Mouse (Mus musculus): ENCODE data around the gene Pkp4. TPM values are rescaled to one million over a fixed set of nuclear protein-coding genes. Genes with fewer than 3 reads are reported as not detected.

The Pkp4 gene
- polyA plus RNA-seq, 1 experiment from 2014 or later, result 48.3 TPM

DNA sequence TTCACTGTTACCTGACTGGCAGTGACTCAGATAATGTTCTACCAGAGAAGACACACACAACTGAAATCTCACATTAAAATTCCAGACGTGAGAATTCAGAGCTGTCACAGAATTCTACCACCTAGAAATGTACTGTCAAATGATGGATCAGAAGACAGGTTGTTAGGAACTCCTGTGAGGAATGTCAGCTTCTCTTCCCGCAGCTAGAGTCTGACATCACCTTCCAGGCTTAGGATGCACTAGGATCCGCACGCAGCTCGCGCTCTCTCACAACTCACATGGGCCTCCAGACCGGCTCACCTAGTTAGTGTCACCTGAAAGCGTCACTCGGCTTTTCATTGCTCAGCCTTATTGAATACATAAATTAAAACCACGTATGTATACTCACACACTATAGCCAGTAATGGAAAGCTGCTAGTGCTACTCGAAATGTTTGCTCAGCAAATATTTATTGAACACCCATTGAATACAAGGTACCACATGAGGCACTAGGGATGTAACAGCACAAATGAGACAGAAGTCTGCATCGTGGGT is 142.9 kb downstream of the Pkp4 start:
- no peaks in the 10 kb centered on the region for H3K27me3 ChIP-seq (ENCODE audit: control insufficient read depth, insufficient read depth, low read length)
- 81% methylated on average over 12 of the region's 12 CpGs for WGBS
- H3K27ac ChIP-seq (ENCODE audit: low read length), result no peak overlapping the region
- H3K4me1 ChIP-seq (ENCODE audit: control insufficient read depth, insufficient read depth, low read length), result peaks cover 10% of the 10 kb centered on the region; the same call in 1 of the 2 replicates
- H3K4me2 ChIP-seq (ENCODE audit: low read depth, low read length), result no peak overlapping the region
- no peaks in the 10 kb centered on the region for H3K9me3 ChIP-seq (replicated peaks; ENCODE audit: control insufficient read depth, low read length)
- no peak for ATAC-seq (replicated peaks; ENCODE audit: extremely low read depth, insufficient read depth, low FRiP score)
- no peak overlapping the region for H3K9ac ChIP-seq (ENCODE audit: low read length)
- H3K36me3 ChIP-seq (ENCODE audit: control insufficient read depth, insufficient read depth), result peaks cover 25% of the 10 kb centered on the region
- no peak overlapping the region for H3K4me3 ChIP-seq (ENCODE audit: low read length)

- Histone ChIP-seq H3K27ac (ENCODE audit: low read length) (no peak overlapping the region), H3K27me3 (ENCODE audit: control insufficient read depth, insufficient read depth, low read length) (no peaks in the 10 kb centered on the region), H3K36me3 (ENCODE audit: control insufficient read depth, insufficient read depth) (peaks cover 51% of the 10 kb centered on the region), H3K4me2 (ENCODE audit: low read depth, low read length) (no peak overlapping the region), H3K4me3 (ENCODE audit: low read length) (no peak overlapping the region), H3K4me1 (ENCODE audit: control insufficient read depth, insufficient read depth, low read length) (peaks cover 9% of the 10 kb centered on the region; the same call in 1 of the 2 replicates), H3K9ac (ENCODE audit: low read length) (no peak overlapping the region), H3K9me3 (replicated peaks; ENCODE audit: control insufficient read depth, low read length) (no peaks in the 10 kb centered on the region)
- no peak for ATAC-seq (replicated peaks; ENCODE audit: extremely low read depth, insufficient read depth, low FRiP score)
- 89% methylated on average over 8 of the region's 8 CpGs for WGBS
Measured at GRCm38 (mm10) chr2:59307302-59307701, 146.7 kb downstream of the Pkp4 start.

GRCm38 (mm10) chr2:59308055-59308454 is 147.4 kb downstream of the Pkp4 start:
- peaks cover 3% of the 10 kb centered on the region; the same call in 1 of the 2 replicates for H3K4me1 ChIP-seq (ENCODE audit: control insufficient read depth, insufficient read depth, low read length)
- no peak overlapping the region for H3K27ac ChIP-seq (ENCODE audit: low read length)
- H3K9ac ChIP-seq (ENCODE audit: low read length), result no peak overlapping the region
- peaks cover 51% of the 10 kb centered on the region for H3K36me3 ChIP-seq (ENCODE audit: control insufficient read depth, insufficient read depth)
- no peak for ATAC-seq (replicated peaks; ENCODE audit: extremely low read depth, insufficient read depth, low FRiP score)
- no peaks in the 10 kb centered on the region for H3K27me3 ChIP-seq (ENCODE audit: control insufficient read depth, insufficient read depth, low read length)
- WGBS, result 95% methylated on average over 19 of the region's 19 CpGs
- no peaks in the 10 kb centered on the region for H3K9me3 ChIP-seq (replicated peaks; ENCODE audit: control insufficient read depth, low read length)
- no peak overlapping the region for H3K4me2 ChIP-seq (ENCODE audit: low read depth, low read length)
- H3K4me3 ChIP-seq (ENCODE audit: low read length), result no peak overlapping the region

GRCm38 (mm10) chr2:59313293-59313692 is 152.6 kb downstream of the Pkp4 start:
- no peak for ATAC-seq (replicated peaks; ENCODE audit: extremely low read depth, insufficient read depth, low FRiP score)

GRCm38 (mm10) chr2:59318631-59319030 is 158.0 kb downstream of the Pkp4 start:
- WGBS, result 100% methylated on average over 1 of the region's 1 CpGs
- Histone ChIP-seq H3K4me1 (ENCODE audit: control insufficient read depth, insufficient read depth, low read length) (peaks cover 4% of the 10 kb centered on the region), H3K9me3 (replicated peaks; ENCODE audit: control insufficient read depth, low read length) (peaks cover 13% of the 10 kb centered on the region), H3K4me3 (ENCODE audit: low read length) (no peak overlapping the region), H3K27me3 (ENCODE audit: control insufficient read depth, insufficient read depth, low read length) (no peaks in the 10 kb centered on the region), H3K27ac (ENCODE audit: low read length) (no peak overlapping the region), H3K4me2 (ENCODE audit: low read depth, low read length) (no peak overlapping the region), H3K36me3 (ENCODE audit: control insufficient read depth, insufficient read depth) (peaks cover 40% of the 10 kb centered on the region), H3K9ac (ENCODE audit: low read length) (no peak overlapping the region)
- no peak for ATAC-seq (replicated peaks; ENCODE audit: extremely low read depth, insufficient read depth, low FRiP score)

More at GRCm38 (mm10) chr2:59313293-59313692, 152.6 kb downstream of the Pkp4 start:
- peaks cover 3% of the 10 kb centered on the region for H3K9me3 ChIP-seq (replicated peaks; ENCODE audit: control insufficient read depth, low read length)
- no peak overlapping the region for H3K9ac ChIP-seq (ENCODE audit: low read length)
- H3K4me3 ChIP-seq (ENCODE audit: low read length), result no peak overlapping the region
- peaks cover 39% of the 10 kb centered on the region for H3K36me3 ChIP-seq (ENCODE audit: control insufficient read depth, insufficient read depth)
- peaks cover 4% of the 10 kb centered on the region; the same call in 1 of the 2 replicates for H3K4me1 ChIP-seq (ENCODE audit: control insufficient read depth, insufficient read depth, low read length)
- no peaks in the 10 kb centered on the region for H3K27me3 ChIP-seq (ENCODE audit: control insufficient read depth, insufficient read depth, low read length)
- H3K27ac ChIP-seq (ENCODE audit: low read length), result no peak overlapping the region
- WGBS, result 82% methylated on average over 6 of the region's 6 CpGs
- H3K4me2 ChIP-seq (ENCODE audit: low read depth, low read length), result no peak overlapping the region

DNA sequence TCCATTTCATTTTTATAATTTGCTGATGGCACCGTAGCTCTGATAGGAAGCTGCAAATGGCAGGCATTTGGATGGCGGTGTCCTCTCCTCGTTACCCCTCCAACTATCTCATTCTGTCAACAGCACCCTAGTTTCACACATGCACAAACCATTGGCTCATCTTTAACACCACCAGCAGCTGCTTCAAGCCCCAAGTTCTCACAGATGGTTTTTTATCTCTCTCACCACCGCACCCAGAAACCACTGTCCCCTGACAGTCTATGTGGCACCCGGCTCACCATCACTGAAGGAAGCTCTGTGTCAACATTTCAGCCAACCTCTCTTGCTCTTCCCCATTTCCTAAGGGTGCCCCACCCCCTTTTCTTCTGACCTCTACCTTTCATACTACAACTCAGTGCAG is 167.3 kb downstream of the Pkp4 start:
- Histone ChIP-seq H3K27ac (ENCODE audit: low read length) (no peak overlapping the region), H3K4me1 (ENCODE audit: control insufficient read depth, insufficient read depth, low read length) (peaks cover 5% of the 10 kb centered on the region; the same call in 1 of the 2 replicates), H3K4me2 (ENCODE audit: low read depth, low read length) (no peak overlapping the region), H3K9me3 (replicated peaks; ENCODE audit: control insufficient read depth, low read length) (no peaks in the 10 kb centered on the region), H3K4me3 (ENCODE audit: low read length) (no peak overlapping the region), H3K9ac (ENCODE audit: low read length) (no peak overlapping the region), H3K27me3 (ENCODE audit: control insufficient read depth, insufficient read depth, low read length) (no peaks in the 10 kb centered on the region), H3K36me3 (ENCODE audit: control insufficient read depth, insufficient read depth) (peaks cover 13% of the 10 kb centered on the region)
- WGBS, result 84% methylated on average over 5 of the region's 5 CpGs
- ATAC-seq (replicated peaks; ENCODE audit: extremely low read depth, insufficient read depth, low FRiP score), result no peak

DNA sequence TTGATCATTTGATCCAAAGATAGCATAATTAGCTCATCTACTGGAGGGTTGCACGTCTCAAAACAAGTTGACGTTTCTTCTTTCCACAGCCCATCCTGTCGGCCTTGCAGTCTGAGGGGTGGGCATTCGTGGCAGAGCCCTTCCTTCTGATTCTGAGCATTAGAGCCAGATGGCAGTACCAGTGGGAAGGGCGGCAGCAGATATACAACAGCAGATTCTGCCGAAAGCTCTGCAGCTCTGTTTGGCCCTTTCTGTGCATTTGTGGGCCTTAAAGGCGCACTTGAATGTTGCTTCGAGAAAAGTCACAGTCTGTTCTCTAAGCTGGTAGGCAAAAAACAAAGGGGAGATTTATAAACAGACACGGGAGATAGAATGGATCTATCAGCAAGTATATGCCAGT is 170.4 kb downstream of the Pkp4 start:
- 87% methylated on average over 9 of the region's 9 CpGs for WGBS
- ATAC-seq (replicated peaks; ENCODE audit: extremely low read depth, insufficient read depth, low FRiP score), result no peak
- H3K36me3 ChIP-seq (ENCODE audit: control insufficient read depth, insufficient read depth), result peaks cover 10% of the 10 kb centered on the region
- H3K9ac ChIP-seq (ENCODE audit: low read length), result no peak overlapping the region
- H3K4me3 ChIP-seq (ENCODE audit: low read length), result no peak overlapping the region
- no peaks in the 10 kb centered on the region for H3K27me3 ChIP-seq (ENCODE audit: control insufficient read depth, insufficient read depth, low read length)
- no peaks in the 10 kb centered on the region for H3K4me1 ChIP-seq (ENCODE audit: control insufficient read depth, insufficient read depth, low read length)
- no peak overlapping the region for H3K27ac ChIP-seq (ENCODE audit: low read length)
- no peak overlapping the region for H3K4me2 ChIP-seq (ENCODE audit: low read depth, low read length)
- no peaks in the 10 kb centered on the region for H3K9me3 ChIP-seq (replicated peaks; ENCODE audit: control insufficient read depth, low read length)

- Histone ChIP-seq H3K9ac (ENCODE audit: low read length) (no peak overlapping the region), H3K9me3 (replicated peaks; ENCODE audit: control insufficient read depth, low read length) (no peaks in the 10 kb centered on the region), H3K27ac (ENCODE audit: low read length) (no peak overlapping the region), H3K4me3 (ENCODE audit: low read length) (no peak overlapping the region), H3K27me3 (ENCODE audit: control insufficient read depth, insufficient read depth, low read length) (no peaks in the 10 kb centered on the region), H3K36me3 (ENCODE audit: control insufficient read depth, insufficient read depth) (peaks cover 16% of the 10 kb centered on the region), H3K4me2 (ENCODE audit: low read depth, low read length) (no peak overlapping the region), H3K4me1 (ENCODE audit: control insufficient read depth, insufficient read depth, low read length) (no peaks in the 10 kb centered on the region)
- ATAC-seq (replicated peaks; ENCODE audit: extremely low read depth, insufficient read depth, low FRiP score), result no peak
- WGBS, result 94% methylated on average over 4 of the region's 4 CpGs
Measured at GRCm38 (mm10) chr2:59332523-59332922, 171.9 kb downstream of the Pkp4 start.

DNA sequence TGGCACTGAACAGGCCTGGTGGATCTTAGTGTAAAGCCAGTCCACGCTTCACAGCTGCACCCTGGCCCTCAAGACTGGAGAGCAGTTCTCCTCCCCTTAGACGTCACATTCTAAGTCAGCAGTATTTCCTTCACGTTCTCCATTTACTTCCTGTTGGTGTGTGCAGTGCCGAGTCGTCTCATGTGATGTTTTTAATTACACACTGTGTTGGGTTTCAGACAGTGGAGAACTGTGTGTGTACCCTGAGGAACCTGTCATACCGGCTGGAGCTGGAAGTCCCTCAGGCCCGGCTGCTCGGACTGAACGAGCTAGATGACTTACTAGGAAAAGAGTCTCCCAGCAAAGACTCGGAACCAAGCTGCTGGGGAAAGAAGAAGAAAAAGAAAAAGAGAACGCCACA is 177.9 kb downstream of the Pkp4 start:
- H3K36me3 ChIP-seq (ENCODE audit: control insufficient read depth, insufficient read depth), result peaks cover 52% of the 10 kb centered on the region
- H3K27me3 ChIP-seq (ENCODE audit: control insufficient read depth, insufficient read depth, low read length), result no peaks in the 10 kb centered on the region
- ATAC-seq (replicated peaks; ENCODE audit: extremely low read depth, insufficient read depth, low FRiP score), result no peak
- no peak overlapping the region for H3K27ac ChIP-seq (ENCODE audit: low read length)
- H3K4me2 ChIP-seq (ENCODE audit: low read depth, low read length), result no peak overlapping the region
- no peak overlapping the region for H3K4me3 ChIP-seq (ENCODE audit: low read length)
- no peaks in the 10 kb centered on the region for H3K9me3 ChIP-seq (replicated peaks; ENCODE audit: control insufficient read depth, low read length)
- H3K4me1 ChIP-seq (ENCODE audit: control insufficient read depth, insufficient read depth, low read length), result no peaks in the 10 kb centered on the region
- no peak overlapping the region for H3K9ac ChIP-seq (ENCODE audit: low read length)
- 79% methylated on average over 11 of the region's 11 CpGs for WGBS

Data from heart, embryonic 16.5 days (tissue).